Mouse (Mus musculus) MEL-GATA-1-ER (cell line): ENCODE results near the gene Zdhhc8.
A peak's percentile ranks its signal among the peaks of the same experiment; 100 is the strongest.
"Not testable (repeated sequence)": the region's sequence is repeated elsewhere in the genome, so short reads cannot be mapped to it uniquely, and the experiment has no call there.

ENCODE experiments used
- DNase-seq: peaks from one replicate; pipeline ENCODE4 v3.0.0-alpha.2; 2012; ENCODE audit warnings: low read depth; ENCODE audit errors: extremely low read depth

Gene Zdhhc8

GRCm38 (mm10) chr16:18197881-18198280 is 37.1 kb downstream of the Zdhhc8 start:
- DNase-seq, result no peak

GRCm38 (mm10) chr16:18195561-18195960 is 39.4 kb downstream of the Zdhhc8 start:
- not testable (repeated sequence) for DNase-seq

GRCm38 (mm10) chr16:18195068-18195467 is 39.9 kb downstream of the Zdhhc8 start:
- no peak for DNase-seq

- DNase-seq, result no peak
Observed at GRCm38 (mm10) chr16:18194208-18194985, 40.5 kb downstream of the Zdhhc8 start.

GRCm38 (mm10) chr16:18191006-18191405 is 43.9 kb downstream of the Zdhhc8 start:
- no peak for DNase-seq

- DNase-seq, result no peak
Observed at GRCm38 (mm10) chr16:18187221-18187620, 47.7 kb downstream of the Zdhhc8 start.

GRCm38 (mm10) chr16:18186798-18187197 is 48.1 kb downstream of the Zdhhc8 start:
- no peak for DNase-seq

GRCm38 (mm10) chr16:18185715-18186449 is 49.1 kb downstream of the Zdhhc8 start:
- DNase-seq, result no peak

GRCm38 (mm10) chr16:18182766-18183165 is 52.2 kb downstream of the Zdhhc8 start:
- no peak for DNase-seq

- no peak for DNase-seq
Observed at GRCm38 (mm10) chr16:18181398-18181797, 53.5 kb downstream of the Zdhhc8 start.

- no peak for DNase-seq
Observed at GRCm38 (mm10) chr16:18179591-18179990, 55.3 kb downstream of the Zdhhc8 start.

GRCm38 (mm10) chr16:18176758-18177157 is 58.2 kb downstream of the Zdhhc8 start:
- no peak for DNase-seq

GRCm38 (mm10) chr16:18175817-18176541 is 59.0 kb downstream of the Zdhhc8 start:
- no peak for DNase-seq

- no peak for DNase-seq
Observed at GRCm38 (mm10) chr16:18173788-18174187, 61.1 kb downstream of the Zdhhc8 start.

- DNase-seq, result no peak
Observed at GRCm38 (mm10) chr16:18173231-18173630, 61.7 kb downstream of the Zdhhc8 start.

GRCm38 (mm10) chr16:18172266-18172855 is 62.6 kb downstream of the Zdhhc8 start:
- peak; percentile 36 for DNase-seq
